Mouse (Mus musculus) layer of hippocampus, postnatal 25 days (tissue): ENCODE results near the gene Cbx4. TPM values are rescaled to one million over a fixed set of nuclear protein-coding genes. Genes with fewer than 3 reads are reported as not detected.
A peak's percentile ranks its signal among the peaks of the same experiment; 100 is the strongest.
"Not testable (repeated sequence)": the region's sequence is repeated elsewhere in the genome, so short reads cannot be mapped to it uniquely, and the experiment has no call there.

Experiments used
- DNase-seq, 2 experiments: peaks; one replicate each; pipeline ENCODE4 v3.0.0; 2022; ENCODE audit warnings: mixed read lengths in 2 of 2, low spot score in 1 of 2; ENCODE audit errors: extremely low spot score in 1 of 2
- total RNA-seq, 2 experiments: library from RNA; stranded (reverse); gene quantifications; 2 replicates each; pipeline ENCODE4 v1.2.3; 2021

Cbx4 gene
- total RNA-seq, 2 experiments from 2014 or later, result 62.1 to 67.7 TPM

GRCm38 (mm10) chr11:119112721-119113120 is 26.7 kb upstream of the Cbx4 start:
- DNase-seq, result no peak

- no peak for DNase-seq
These were observed 25.3 kb upstream of the Cbx4 start for GRCm38 (mm10) chr11:119111345-119111744.

- DNase-seq, result no peak
These were observed 23.5 kb upstream of the Cbx4 start for GRCm38 (mm10) chr11:119109415-119110071.

GRCm38 (mm10) chr11:119108573-119109263 is 22.7 kb upstream of the Cbx4 start:
- no peak for DNase-seq

- DNase-seq, result no peak
These were observed 20.3 kb upstream of the Cbx4 start for GRCm38 (mm10) chr11:119106289-119106688.

GRCm38 (mm10) chr11:119105748-119106147 is 19.7 kb upstream of the Cbx4 start:
- no peak for DNase-seq

- DNase-seq, result no peak
These were observed 19.1 kb upstream of the Cbx4 start for GRCm38 (mm10) chr11:119105071-119105609.

GRCm38 (mm10) chr11:119103991-119104390 is 18.0 kb upstream of the Cbx4 start:
- DNase-seq, result no peak

GRCm38 (mm10) chr11:119100355-119100754 is 14.3 kb upstream of the Cbx4 start:
- not testable (repeated sequence) for DNase-seq

GRCm38 (mm10) chr11:119098202-119098601 is 12.2 kb upstream of the Cbx4 start:
- DNase-seq, result no peak

GRCm38 (mm10) chr11:119095441-119095840 is 9.4 kb upstream of the Cbx4 start:
- no peak for DNase-seq

GRCm38 (mm10) chr11:119093322-119093721 is 7.3 kb upstream of the Cbx4 start:
- DNase-seq, result no peak

GRCm38 (mm10) chr11:119092286-119092685 is 6.3 kb upstream of the Cbx4 start:
- no peak for DNase-seq

GRCm38 (mm10) chr11:119091598-119091991 is 5.6 kb upstream of the Cbx4 start:
- peak in 1 of 2 experiments; percentile 56 for DNase-seq

- peak in 1 of 2 experiments; percentile 31 for DNase-seq
These were observed 5.1 kb upstream of the Cbx4 start for GRCm38 (mm10) chr11:119090961-119091597.

GRCm38 (mm10) chr11:119090076-119090960 is 4.3 kb upstream of the Cbx4 start:
- DNase-seq, result peak in 1 of 2 experiments; percentile 9

GRCm38 (mm10) chr11:119089235-119090075 is 3.4 kb upstream of the Cbx4 start:
- no peak for DNase-seq

GRCm38 (mm10) chr11:119088391-119089234 is 2.6 kb upstream of the Cbx4 start:
- peak; percentile 12 to 22 for DNase-seq
